Mouse (Mus musculus): ENCODE measurements at regions not wholly inside any gene's neighbourhood (a gene's known extent, or its start where the extent isn't known, plus 50 kb on each side); places are given as distances from the start of the nearest gene placed in this dataset.

DNA sequence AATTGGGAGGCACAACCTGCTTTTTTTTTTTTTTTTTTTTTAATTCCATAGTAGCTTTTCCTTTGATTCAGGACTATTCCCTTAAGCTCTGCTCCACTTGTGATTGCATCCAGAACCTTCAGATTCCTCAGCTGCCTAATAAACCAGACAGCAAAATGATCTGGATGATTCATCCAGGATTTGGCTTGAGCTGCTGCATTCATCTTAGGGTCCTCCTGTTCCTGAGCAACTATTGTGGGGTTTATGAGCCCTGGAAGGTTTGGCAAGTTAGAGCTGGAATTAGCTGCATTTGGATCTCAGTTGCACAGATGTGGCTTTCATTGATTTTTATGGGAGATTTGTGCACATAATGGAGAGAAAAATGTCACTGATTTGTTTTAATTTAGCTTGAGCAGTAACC is 183.3 kb downstream of the Otol1 start:
- TF ChIP-seq CTCF (IDR thresholded peaks at IDR 0.05; ENCODE audit: low read depth) (no peak), EP300 (IDR thresholded peaks at IDR 0.05; ENCODE audit: low read depth) (no peak)

Data from heart, postnatal 0 days (tissue).